Mouse (Mus musculus): ENCODE data around the gene Psmb7.

Psmb7 gene

DNA sequence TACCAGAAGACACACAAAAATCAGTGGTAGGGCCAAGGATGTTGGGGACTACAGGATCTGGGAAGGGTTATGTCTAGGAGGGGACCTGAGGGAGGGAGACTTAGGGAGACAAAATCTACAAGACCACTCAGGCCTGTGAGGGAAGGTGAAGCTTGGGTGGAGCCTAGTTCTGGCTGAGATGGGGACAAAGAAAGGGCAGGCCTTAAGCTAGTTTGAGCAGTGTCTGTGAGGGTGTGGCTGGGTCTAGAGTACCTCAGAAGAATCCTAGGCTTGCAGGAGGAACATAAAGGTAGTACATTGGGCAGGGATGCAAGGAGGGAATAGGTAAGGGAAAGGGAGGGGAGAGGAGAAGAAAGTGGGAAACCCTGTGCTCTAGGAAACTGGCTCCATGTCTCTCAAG lies 99.5 kb downstream of the Psmb7 start:
- DNase-seq (ENCODE audit: low spot score), result no peak

GRCm38 (mm10) chr2:38543158-38543557 lies 100.7 kb downstream of the Psmb7 start:
- no peak for DNase-seq (ENCODE audit: low spot score)

DNA sequence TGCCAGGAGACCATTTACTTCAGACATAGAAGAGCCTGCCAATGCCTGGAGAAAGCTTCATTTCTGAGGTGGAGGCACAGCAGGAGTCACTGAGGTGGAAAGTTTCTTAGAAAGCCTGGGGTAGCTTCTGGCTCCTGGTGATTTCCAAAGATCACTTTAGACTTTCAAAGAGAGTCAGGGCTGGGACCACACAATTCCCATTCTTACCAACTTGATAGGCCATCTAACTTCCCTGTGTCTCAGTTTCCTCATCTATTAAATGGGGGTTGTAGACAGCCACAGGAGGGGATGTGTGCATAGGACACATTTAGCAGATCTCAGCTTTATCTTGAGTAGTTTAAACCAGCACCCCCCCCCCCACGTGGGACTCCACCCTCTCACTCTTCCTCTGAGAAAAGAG lies 101.5 kb downstream of the Psmb7 start:
- DNase-seq (ENCODE audit: low spot score), result no peak

- no peak for DNase-seq (ENCODE audit: low spot score)
Observed at GRCm38 (mm10) chr2:38541570-38541969, 102.3 kb downstream of the Psmb7 start.

GRCm38 (mm10) chr2:38541101-38541500 lies 102.8 kb downstream of the Psmb7 start:
- no peak for DNase-seq (ENCODE audit: low spot score)

GRCm38 (mm10) chr2:38540666-38541065 lies 103.2 kb downstream of the Psmb7 start:
- DNase-seq (ENCODE audit: low spot score), result no peak

DNA sequence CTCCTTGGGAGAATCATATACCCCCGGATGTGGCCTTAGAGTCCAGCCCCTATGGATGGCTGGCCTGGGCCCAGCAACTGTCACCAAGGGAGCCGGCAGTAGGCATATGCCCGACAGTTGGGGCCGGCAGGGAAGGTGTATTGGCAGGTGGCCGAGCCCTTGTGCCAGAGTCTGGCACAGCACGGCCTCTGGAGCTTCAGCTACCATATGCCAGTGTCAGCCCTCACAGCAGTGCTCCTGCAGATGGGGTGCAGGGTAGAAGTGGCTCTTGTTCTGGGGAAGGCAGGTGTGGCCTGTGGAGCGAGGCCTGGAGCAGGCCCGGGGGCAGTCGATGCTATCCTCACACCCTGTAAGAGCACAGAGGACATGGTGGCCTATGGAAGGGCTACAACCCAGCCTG lies 104.2 kb downstream of the Psmb7 start:
- DNase-seq (ENCODE audit: low spot score), result no peak
